Comparison of ENCODE assay signal across 8 mouse cellular contexts in genomic region chr2:26503661-26504575, GRCm38 (mm10). TPM values are rescaled to one million over a fixed set of nuclear protein-coding genes. Genes with fewer than 3 reads are reported as not detected.
A peak's percentile ranks its signal among the peaks of the same experiment; 100 is the strongest.
DNase-seq lines count a peak whose midpoint lies in the region; ATAC-seq and TF ChIP-seq lines count a peak whose summit lies in the region.

No protein-coding gene starts in this region.

- 3% methylated on average over 38 of the region's 59 CpGs for WGBS in liver, postnatal 0 days (ENCODE audit: insufficient replicate concordance)

- TF ChIP-seq CTCF in liver, postnatal 0 days (IDR thresholded peaks at IDR 0.05; ENCODE audit: low read depth): no peak

- peaks cover 34% of the 10 kb centered on the region for H3K4me1 ChIP-seq in liver, postnatal 0 days (ENCODE audit: insufficient read depth)

- H3K9me3 ChIP-seq in liver, postnatal 0 days (ENCODE audit: low read length): no peaks in the 10 kb centered on the region

- peaks cover 6% of the 10 kb centered on the region for H3K36me3 ChIP-seq in liver, postnatal 0 days (replicated peaks; ENCODE audit: insufficient read depth, low read length)

- peak overlapping the region; percentile 89 for H3K9ac ChIP-seq in liver, postnatal 0 days (replicated peaks)

- peak; percentile 85 for ATAC-seq in liver, postnatal 0 days

- peak; percentile 23 for DNase-seq in cerebellum, adult 11-12 months
- no peak for DNase-seq in cerebellum, adult 9-10 months
- DNase-seq in embryo, embryonic 10 days (ENCODE audit: low spot score): peak; percentile 88
- DNase-seq in heart, adult 8-10 months (ENCODE audit: low spot score): peak; percentile 81
- peak; percentile 90 for DNase-seq in kidney, adult 18-20 months
- DNase-seq in liver, postnatal 0 days: peak; percentile 87
- DNase-seq in neural tube, embryonic 10.5 days (ENCODE audit: extremely low spot score, low spot score): peak; percentile 90
- DNase-seq in testis, postnatal 10 days (ENCODE audit: low spot score): peak; percentile 84

- TF ChIP-seq EP300 in liver, postnatal 0 days (IDR thresholded peaks at IDR 0.05; ENCODE audit: low read depth): peak; percentile 13; the same call in 1 of the 2 replicates

- peak overlapping the region; percentile 81 for H3K27ac ChIP-seq in liver, postnatal 0 days (ENCODE audit: low read depth)

- H3K27me3 ChIP-seq in liver, postnatal 0 days (ENCODE audit: insufficient read depth, low read length): peaks cover 12% of the 10 kb centered on the region; the same call in 1 of the 2 replicates

- peak overlapping the region; percentile 76 for H3K4me3 ChIP-seq in liver, postnatal 0 days (ENCODE audit: low read depth, low read length)

- peak overlapping the region; percentile 81 for H3K4me2 ChIP-seq in liver, postnatal 0 days (ENCODE audit: low read depth, low read length)

RNA-seq across cellular contexts. Expression of gene Notch1, which starts 12.5 kb away (rescaled TPM):
- total RNA-seq in heart, adult 8-10 months (2022): 10 to 100 TPM; 22.2 to 36.5 (median 29.1) TPM
- 2.0 and 2.1 TPM in 2 replicates for polyA plus RNA-seq in liver, postnatal 0 days (2015; fragmentation: Nextera tagmentation; extraction: Ambion mirVana)

RNA-seq across cellular contexts. Expression of gene Sec16a, which starts 58.9 kb away (rescaled TPM):
- total RNA-seq in heart, adult 8-10 months (2022): 10 to 100 TPM; 40.7 to 45.7 (median 41.7) TPM
- polyA plus RNA-seq in liver, postnatal 0 days (2015; fragmentation: Nextera tagmentation; extraction: Ambion mirVana): 7.8 and 8.0 TPM in 2 replicates
